Mouse (Mus musculus) myocyte (in vitro differentiated cells): ENCODE measurements around the gene Bcl2l1. TPM values are rescaled to one million over a fixed set of nuclear protein-coding genes. Genes with fewer than 3 reads are reported as not detected.

ENCODE experiments used
- H3K27me3 ChIP-seq: one replicate; pipeline ENCODE4 v1.6.1; 2011; ENCODE audit not compliant: control insufficient read depth, insufficient read depth, insufficient read length
- H3K36me3 ChIP-seq: one replicate; pipeline ENCODE4 v1.6.1; 2011; ENCODE audit not compliant: control insufficient read depth, insufficient read depth
- H3K4me2 ChIP-seq: one replicate; pipeline ENCODE4 v1.6.1; 2011; ENCODE audit warnings: low read depth, control low read depth
- H3K4me3 ChIP-seq: one replicate; pipeline ENCODE4 v1.5.1; 2011; ENCODE audit warnings: mild to moderate bottlenecking, control low read depth, moderate library complexity
- H3K79me2 ChIP-seq: one replicate; pipeline ENCODE4 v1.6.1; 2011; ENCODE audit not compliant: control insufficient read depth, insufficient read depth
- H3ac ChIP-seq: one replicate; pipeline ENCODE4 v1.6.1; 2011; ENCODE audit not compliant: control insufficient read depth, insufficient read length
- CEBPB ChIP-seq: IDR thresholded peaks from 2 replicates; pipeline ENCODE4 v1.6.1; 2011; ENCODE audit warnings: mild to moderate bottlenecking, moderate library complexity; ENCODE audit not compliant: poor library complexity, insufficient read depth, severe bottlenecking
- E2F4 ChIP-seq: IDR thresholded peaks from one replicate; pipeline ENCODE4 v1.6.1; 2011; ENCODE audit warnings: mild to moderate bottlenecking, control low read depth, moderate library complexity; ENCODE audit not compliant: insufficient read depth
- MAX ChIP-seq: IDR thresholded peaks from one replicate; pipeline ENCODE4 v1.6.1; 2011; ENCODE audit warnings: low read depth, mild to moderate bottlenecking, control low read depth
- MYOD1 ChIP-seq, 3 experiments: IDR thresholded peaks; one replicate each; pipeline ENCODE4 v1.6.1; 2011; ENCODE audit warnings: control low read depth in 2 of 3, low read depth in 2 of 3, mild to moderate bottlenecking in 2 of 3, moderate library complexity in 1 of 3; ENCODE audit not compliant: insufficient read length in 2 of 3, control insufficient read depth in 1 of 3
- MYOG ChIP-seq, 3 experiments: IDR thresholded peaks; one replicate each; pipeline ENCODE4 v1.6.1; 2011; ENCODE audit warnings: control low read depth in 2 of 3, low read depth in 2 of 3, mild to moderate bottlenecking in 2 of 3; ENCODE audit not compliant: insufficient read length in 2 of 3, control insufficient read depth in 1 of 3, insufficient read depth in 1 of 3
- POLR2A ChIP-seq: IDR thresholded peaks from one replicate; pipeline ENCODE4 v1.6.1; 2011; ENCODE audit warnings: low read depth, mild to moderate bottlenecking, control low read depth, moderate library complexity; ENCODE audit not compliant: insufficient read length
- POLR2AphosphoS2 ChIP-seq: IDR thresholded peaks from one replicate; pipeline ENCODE4 v1.6.1; 2011; ENCODE audit warnings: low read depth, control low read depth; ENCODE audit not compliant: insufficient read length
- REST ChIP-seq: IDR thresholded peaks from one replicate; pipeline ENCODE4 v1.6.1; 2011; ENCODE audit warnings: mild to moderate bottlenecking, control low read depth, moderate library complexity; ENCODE audit not compliant: insufficient read depth, insufficient read length
- SRF ChIP-seq: IDR thresholded peaks from one replicate; pipeline ENCODE4 v1.6.1; 2011; ENCODE audit warnings: low read depth; ENCODE audit not compliant: control insufficient read depth, insufficient read length
- TCF12 ChIP-seq: IDR thresholded peaks from one replicate; pipeline ENCODE4 v1.6.1; 2011; ENCODE audit warnings: mild to moderate bottlenecking, control low read depth; ENCODE audit not compliant: poor library complexity, insufficient read depth, severe bottlenecking
- TCF3 ChIP-seq: IDR thresholded peaks from one replicate; pipeline ENCODE4 v1.6.1; 2011; ENCODE audit warnings: low read depth, control low read depth; ENCODE audit not compliant: insufficient read length
- USF1 ChIP-seq: IDR thresholded peaks from one replicate; pipeline ENCODE4 v1.6.1; 2011; ENCODE audit warnings: low read depth, mild to moderate bottlenecking, control low read depth, moderate library complexity
- polyA plus RNA-seq: library from polyadenylated mRNA; unstranded; fragments of >200 nt; fragmentation: generic; extraction: Trizol; gene quantifications from one replicate; pipeline ENCODE4 v1.2.1, GENCODE M21; 2012; ENCODE audit warnings: missing spikeins

The Bcl2l1 gene
- polyA plus RNA-seq, 1 experiment, result 57.0 TPM

- Histone ChIP-seq H3ac (no peak overlapping the region), H3K27me3 (no peaks in the 10 kb centered on the region), H3K79me2 (peaks cover 53% of the 10 kb centered on the region), H3K4me3 (no peak overlapping the region), H3K36me3 (peaks cover 7% of the 10 kb centered on the region), H3K4me2 (peak overlapping the region; percentile 37)
- TF ChIP-seq TCF12 (no peak), E2F4 (no peak), POLR2AphosphoS2 (no peak), USF1 (no peak), TCF3 (no peak), REST (no peak), CEBPB (no peak), POLR2A (no peak), MYOG (IDR thresholded peaks at IDR 0.05; ENCODE audit: control insufficient read depth in 1 of 3, insufficient read depth in 1 of 3, insufficient read length in 2 of 3, low read depth in 2 of 3) (no peak)
These were observed 45.8 kb downstream of the Bcl2l1 start for GRCm38 (mm10) chr2:152785446-152786350.

GRCm38 (mm10) chr2:152784640-152785039 is 46.9 kb downstream of the Bcl2l1 start:
- Histone ChIP-seq H3K4me3 (no peak overlapping the region), H3K36me3 (no peaks in the 10 kb centered on the region), H3K4me2 (peak overlapping the region; percentile 37), H3K79me2 (peaks cover 43% of the 10 kb centered on the region), H3ac (no peak overlapping the region), H3K27me3 (no peaks in the 10 kb centered on the region)
- TF ChIP-seq SRF (no peak), TCF12 (no peak), MAX (no peak)

- Histone ChIP-seq H3K4me3 (no peak overlapping the region), H3K27me3 (no peaks in the 10 kb centered on the region), H3K79me2 (peaks cover 34% of the 10 kb centered on the region), H3K4me2 (no peak overlapping the region), H3ac (no peak overlapping the region), H3K36me3 (no peaks in the 10 kb centered on the region)
- no peak for TF ChIP-seq USF1
- no peak for TF ChIP-seq MAX
- TF ChIP-seq SRF, result no peak
- TF ChIP-seq MYOG (IDR thresholded peaks at IDR 0.05; ENCODE audit: control insufficient read depth in 1 of 3, insufficient read depth in 1 of 3, insufficient read length in 2 of 3, low read depth in 2 of 3), result no peak
- no peak for TF ChIP-seq REST
- no peak for TF ChIP-seq TCF3
- no peak for TF ChIP-seq CEBPB
- TF ChIP-seq E2F4, result no peak
- TF ChIP-seq TCF12, result no peak
- no peak for TF ChIP-seq MYOD1 (IDR thresholded peaks at IDR 0.05; ENCODE audit: control insufficient read depth in 1 of 3, insufficient read length in 2 of 3, low read depth in 2 of 3)
- TF ChIP-seq POLR2A, result no peak
- no peak for TF ChIP-seq POLR2AphosphoS2
These were observed 48.3 kb downstream of the Bcl2l1 start for GRCm38 (mm10) chr2:152783241-152783640.

GRCm38 (mm10) chr2:152782656-152783055 is 48.9 kb downstream of the Bcl2l1 start:
- Histone ChIP-seq H3K79me2 (peaks cover 28% of the 10 kb centered on the region), H3K4me2 (peak overlapping the region; percentile 19), H3K4me3 (no peak overlapping the region), H3ac (no peak overlapping the region), H3K36me3 (peaks cover 2% of the 10 kb centered on the region), H3K27me3 (no peaks in the 10 kb centered on the region)
- peak in 1 of 3 experiments; percentile 11 for TF ChIP-seq MYOG (IDR thresholded peaks at IDR 0.05; ENCODE audit: control insufficient read depth in 1 of 3, insufficient read depth in 1 of 3, insufficient read length in 2 of 3, low read depth in 2 of 3)
- no peak for TF ChIP-seq E2F4
- TF ChIP-seq USF1, result peak; percentile 80
- no peak for TF ChIP-seq CEBPB
- peak; percentile 84 for TF ChIP-seq MAX

- H3K4me3 ChIP-seq, result no peak overlapping the region
- peak in 2 of 3 experiments; percentile 59 to 75 for TF ChIP-seq MYOG (IDR thresholded peaks at IDR 0.05; ENCODE audit: control insufficient read depth in 1 of 3, insufficient read depth in 1 of 3, insufficient read length in 2 of 3, low read depth in 2 of 3)
- TF ChIP-seq MYOD1 (IDR thresholded peaks at IDR 0.05; ENCODE audit: control insufficient read depth in 1 of 3, insufficient read length in 2 of 3, low read depth in 2 of 3), result peak in 1 of 3 experiments; percentile 61
- no peak for TF ChIP-seq REST
- no peak overlapping the region for H3ac ChIP-seq
- H3K79me2 ChIP-seq, result peaks cover 16% of the 10 kb centered on the region
- H3K36me3 ChIP-seq, result peaks cover 5% of the 10 kb centered on the region
- H3K27me3 ChIP-seq, result no peaks in the 10 kb centered on the region
- no peak overlapping the region for H3K4me2 ChIP-seq
These were observed 50.4 kb downstream of the Bcl2l1 start for GRCm38 (mm10) chr2:152781031-152781711.
